In the genomic region with DNA sequence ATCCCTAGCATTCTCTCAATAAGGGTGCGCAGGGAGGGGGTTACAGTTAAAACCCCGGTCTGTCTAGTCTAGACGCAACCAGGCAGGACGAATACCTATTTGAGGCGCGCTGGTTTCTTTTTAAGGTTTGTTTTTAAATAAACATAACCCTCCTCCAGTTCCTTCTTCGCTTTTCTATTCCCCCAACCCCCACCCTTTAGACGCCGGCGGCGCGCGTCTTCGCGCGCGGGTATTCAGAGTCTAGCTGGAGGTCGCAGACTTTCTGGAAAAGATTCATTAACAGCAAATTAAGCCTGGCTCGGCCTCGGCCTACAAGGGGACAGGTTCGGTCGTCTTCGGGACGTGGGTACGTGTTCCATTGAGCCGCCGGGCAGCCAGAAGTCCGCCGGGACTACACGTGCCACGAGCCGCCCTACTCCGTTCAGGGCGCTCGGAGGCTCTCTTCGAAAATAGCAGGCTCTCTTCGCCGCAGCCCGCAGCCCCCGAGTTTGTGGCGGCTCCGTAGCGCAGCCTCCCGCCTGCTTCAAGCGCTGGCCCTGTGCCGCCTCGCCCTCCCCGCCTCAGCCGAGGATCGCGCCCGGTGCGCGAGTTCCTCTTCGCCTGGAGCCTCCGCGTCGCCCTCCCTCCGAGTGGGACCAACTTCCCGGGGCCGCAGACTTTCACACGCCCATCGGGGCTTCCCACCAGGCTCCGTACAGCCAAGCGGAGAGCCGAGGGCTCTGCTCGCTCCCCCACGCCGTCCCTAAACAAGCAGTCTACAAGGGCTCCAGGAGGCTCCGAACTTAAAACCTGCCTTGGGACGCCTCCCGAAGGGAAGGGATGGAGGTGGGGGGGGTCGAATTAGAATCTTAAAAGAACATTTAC, we compare ENCODE assay signal across 8 mouse cellular contexts.
A peak's percentile ranks its signal among the peaks of the same experiment; 100 is the strongest.
DNase-seq lines count a peak whose midpoint lies in the region; ATAC-seq and TF ChIP-seq lines count a peak whose summit lies in the region.

No protein-coding gene starts in this region.

- TF ChIP-seq POLR2A in kidney, adult 2 months (IDR thresholded peaks at IDR 0.05; ENCODE audit: low read depth, low read length), result no peak
- TF ChIP-seq POLR2A in embryonic fibroblast, embryonic 13.5 days (IDR thresholded peaks at IDR 0.05; ENCODE audit: low read depth, low read length), result no peak
- TF ChIP-seq POLR2A in liver, adult 2 months (IDR thresholded peaks at IDR 0.05; ENCODE audit: extremely low read depth, insufficient read depth, low read length), result no peak

- H3K4me1 ChIP-seq in kidney, adult 2 months (ENCODE audit: control insufficient read depth, insufficient read depth, low read length), result peaks cover 9% of the 10 kb centered on the region; the same call in 1 of the 2 replicates
- peaks cover under 1% of the 10 kb centered on the region for H3K4me1 ChIP-seq in embryonic fibroblast, embryonic 13.5 days (ENCODE audit: control insufficient read depth, insufficient read depth, low read length)
- no peaks in the 10 kb centered on the region for H3K4me1 ChIP-seq in hindbrain, embryonic 11.5 days (replicated peaks; ENCODE audit: control insufficient read depth, insufficient read depth, low read length)
- peaks cover 5% of the 10 kb centered on the region for H3K4me1 ChIP-seq in liver, adult 2 months (ENCODE audit: control insufficient read depth, insufficient read depth, low read length)

- peaks cover 26% of the 10 kb centered on the region for H3K79me2 ChIP-seq in liver, adult 2 months (ENCODE audit: control insufficient read depth, insufficient read depth, low read length)

- peak overlapping the region; percentile 93 for H3K4me3 ChIP-seq in kidney, adult 2 months (ENCODE audit: insufficient read depth, low read depth, low read length)
- H3K4me3 ChIP-seq in embryonic fibroblast, embryonic 13.5 days (ENCODE audit: insufficient read depth, low read length), result peak overlapping the region; percentile 91
- peak overlapping the region; percentile 67 for H3K4me3 ChIP-seq in hindbrain, embryonic 11.5 days (ENCODE audit: low read depth, low read length)
- H3K4me3 ChIP-seq in liver, adult 2 months (ENCODE audit: insufficient read depth, low read depth, low read length), result peak overlapping the region; percentile 98

- peak overlapping the region; percentile 78 for H3K4me2 ChIP-seq in hindbrain, embryonic 11.5 days (replicated peaks; ENCODE audit: low read depth, low read length)

- H3K27ac ChIP-seq in kidney, adult 2 months (ENCODE audit: insufficient read depth, low read depth, low read length), result no peak overlapping the region
- no peak overlapping the region for H3K27ac ChIP-seq in embryonic fibroblast, embryonic 13.5 days (ENCODE audit: insufficient read depth, low read length)
- peak overlapping the region; percentile 91 for H3K27ac ChIP-seq in hindbrain, embryonic 11.5 days (ENCODE audit: low read depth, low read length)
- H3K27ac ChIP-seq in liver, adult 2 months (replicated peaks; ENCODE audit: insufficient read depth, low read depth, low read length), result 0 out of 2 replicates have a peak overlapping the region, but pooled peaks have one; percentile 4

- WGBS in kidney, adult 2 months, result 1% methylated on average over 70 of the region's 73 CpGs
- 3% methylated on average over 69 of the region's 73 CpGs for WGBS in hindbrain, embryonic 11.5 days
- 1% methylated on average over 68 of the region's 73 CpGs for WGBS in liver, adult 2 months

- peak overlapping the region; percentile 67 for H3K9ac ChIP-seq in hindbrain, embryonic 11.5 days (ENCODE audit: low read depth, low read length)
- H3K9ac ChIP-seq in liver, adult 2 months (ENCODE audit: low read depth, low read length), result peak overlapping the region; percentile 86

- no peaks in the 10 kb centered on the region for H3K27me3 ChIP-seq in kidney, adult 2 months (replicated peaks; ENCODE audit: control insufficient read depth, insufficient read depth, low read length)
- peaks cover 64% of the 10 kb centered on the region for H3K27me3 ChIP-seq in hindbrain, embryonic 11.5 days (ENCODE audit: control insufficient read depth, insufficient read depth, low read length)
- no peaks in the 10 kb centered on the region for H3K27me3 ChIP-seq in liver, adult 2 months (ENCODE audit: control insufficient read depth, insufficient read depth, low read length)

- peak; percentile 36 for DNase-seq in kidney, adult 2 months
- DNase-seq in kidney, adult 11 months, result no peak
- peak; percentile 48 for DNase-seq in MN1 (ENCODE audit: low spot score)
- peak; percentile 48 for DNase-seq in hindbrain, embryonic 11.5 days (ENCODE audit: low spot score)
- DNase-seq in liver, adult 2 months (ENCODE audit: extremely low read depth, low read depth, low spot score), result no peak
- DNase-seq in naive thymus-derived CD4-positive, alpha-beta T cell, adult 2 months (ENCODE audit: low read depth), result peak; percentile 38
- DNase-seq in layer of hippocampus, adult 8-10 months (ENCODE audit: low spot score in 2 of 2), result no peak

- no peaks in the 10 kb centered on the region for H3K9me3 ChIP-seq in hindbrain, embryonic 11.5 days (ENCODE audit: control insufficient read depth, low read length)

- no peak for TF ChIP-seq CTCF in kidney, adult 2 months (conservative IDR thresholded peaks at IDR 0.05; ENCODE audit: insufficient read depth, insufficient read length, low read depth, low read length)
- no peak for TF ChIP-seq CTCF in embryonic fibroblast, embryonic 13.5 days (IDR thresholded peaks at IDR 0.05; ENCODE audit: borderline replicate concordance, insufficient read depth, low read length)
- TF ChIP-seq CTCF in liver, adult 2 months (IDR thresholded peaks at IDR 0.05; ENCODE audit: low read depth, low read length), result no peak

- no peaks in the 10 kb centered on the region for H3K36me3 ChIP-seq in kidney, adult 2 months (ENCODE audit: control insufficient read depth, insufficient read depth, low read length)
- no peaks in the 10 kb centered on the region for H3K36me3 ChIP-seq in hindbrain, embryonic 11.5 days (ENCODE audit: control insufficient read depth, insufficient read depth, low read length)
- H3K36me3 ChIP-seq in liver, adult 2 months (ENCODE audit: control insufficient read depth, insufficient read depth, low read length), result no peaks in the 10 kb centered on the region

- ATAC-seq in hindbrain, embryonic 11.5 days (ENCODE audit: low FRiP score), result no peak

Comparison
In these comparisons a context has a peak if more than half of its experiments do, and no peak if none do; other contexts are left out.
1. DNase-seq: peak in kidney, adult 2 months (single experiment), MN1 (single experiment), hindbrain, embryonic 11.5 days (single experiment) and naive thymus-derived CD4-positive, alpha-beta T cell, adult 2 months (single experiment); none in kidney, adult 11 months (single experiment), liver, adult 2 months (single experiment) and layer of hippocampus, adult 8-10 months (0 of 2).
2. H3K27ac ChIP-seq: peak in hindbrain, embryonic 11.5 days (single experiment) and liver, adult 2 months (single experiment); none in kidney, adult 2 months (single experiment) and embryonic fibroblast, embryonic 13.5 days (single experiment).
3. Peak in every context shown above with its lines, with median percentiles within 50 percentile points of each other: H3K4me3 ChIP-seq.